Mouse (Mus musculus): ENCODE results near the gene Map2k6.

Gene Map2k6

DNA sequence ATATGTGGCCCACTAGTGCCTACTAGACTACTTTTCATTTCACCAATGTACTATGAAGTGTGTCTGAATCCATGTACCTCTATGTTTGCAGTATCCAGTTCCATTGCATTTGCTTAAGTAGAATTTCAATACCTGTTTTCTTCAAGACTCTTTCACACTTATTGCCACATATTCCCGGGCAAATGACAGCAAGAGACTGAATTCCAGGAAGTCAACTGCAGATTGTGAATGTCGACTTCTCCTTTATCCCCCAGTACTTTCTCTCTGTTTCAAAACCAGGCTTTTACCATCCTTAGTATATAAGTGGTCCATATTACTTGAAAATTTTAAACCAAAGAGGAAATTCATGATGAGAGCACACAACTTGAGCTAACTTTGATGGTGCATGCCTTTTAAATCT, 4.7 kb downstream of the Map2k6 start:
- DNase-seq (ENCODE audit: low read depth, low spot score): no peak

DNA sequence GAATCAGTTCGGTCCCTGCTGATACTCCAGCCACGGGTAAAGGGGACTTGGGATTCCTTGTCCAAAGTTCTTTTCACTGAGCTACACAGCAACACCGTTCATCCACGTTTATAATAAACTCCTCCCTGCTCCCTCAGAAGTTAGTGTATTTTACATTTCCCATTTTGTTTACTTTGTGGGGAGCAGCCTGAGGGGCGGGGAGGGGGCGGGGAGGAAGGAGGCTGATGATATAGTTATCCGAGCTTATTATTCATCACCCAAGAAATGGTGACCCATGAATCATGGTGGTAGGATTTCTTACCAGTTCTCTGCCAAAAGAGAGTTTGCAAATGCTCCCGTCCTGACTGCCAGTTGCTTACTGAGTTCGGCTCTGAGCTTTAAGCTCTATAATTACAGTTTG, 6.7 kb downstream of the Map2k6 start:
- DNase-seq (ENCODE audit: low read depth, low spot score): no peak

DNA sequence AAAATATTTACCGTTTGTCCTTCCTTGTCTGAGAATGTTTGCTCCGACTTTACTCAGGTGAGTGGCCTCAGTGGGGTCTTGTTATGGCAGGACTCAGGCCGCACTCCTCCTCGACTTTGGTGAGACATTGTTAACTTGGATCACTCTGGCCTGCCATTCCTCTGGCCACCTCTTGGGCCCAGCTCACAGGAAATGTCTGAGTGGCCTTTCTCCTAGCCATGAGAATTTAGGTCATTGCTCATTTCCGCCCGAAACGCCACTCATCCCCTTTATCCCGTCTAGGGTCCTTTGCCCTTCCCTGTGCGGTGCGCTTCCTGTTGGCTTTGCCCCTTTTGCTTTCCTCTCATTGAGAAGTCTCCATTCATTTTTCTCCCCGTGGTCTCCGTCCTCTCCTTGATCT, 10.2 kb downstream of the Map2k6 start:
- DNase-seq (ENCODE audit: low read depth, low spot score): no peak

DNA sequence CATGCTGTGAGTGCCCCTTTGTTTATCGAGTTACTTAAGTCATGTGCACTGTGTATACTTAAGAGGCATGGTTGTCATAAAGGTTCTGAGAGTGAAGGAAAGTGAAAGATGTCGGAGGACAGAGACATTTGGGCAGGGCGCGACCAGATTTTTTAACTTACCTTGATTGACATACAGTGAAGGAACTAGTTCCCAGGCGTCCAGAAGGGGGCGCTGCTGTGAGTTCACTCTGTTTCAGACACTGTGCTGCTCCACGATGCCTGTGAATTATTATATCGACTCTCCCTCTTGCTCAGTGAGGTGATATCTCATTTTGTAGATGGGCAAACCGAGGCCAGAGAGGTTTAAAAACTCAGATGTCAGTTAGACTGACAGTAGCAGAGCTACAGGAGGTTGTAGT, 10.9 kb downstream of the Map2k6 start:
- DNase-seq (ENCODE audit: low read depth, low spot score): no peak

DNA sequence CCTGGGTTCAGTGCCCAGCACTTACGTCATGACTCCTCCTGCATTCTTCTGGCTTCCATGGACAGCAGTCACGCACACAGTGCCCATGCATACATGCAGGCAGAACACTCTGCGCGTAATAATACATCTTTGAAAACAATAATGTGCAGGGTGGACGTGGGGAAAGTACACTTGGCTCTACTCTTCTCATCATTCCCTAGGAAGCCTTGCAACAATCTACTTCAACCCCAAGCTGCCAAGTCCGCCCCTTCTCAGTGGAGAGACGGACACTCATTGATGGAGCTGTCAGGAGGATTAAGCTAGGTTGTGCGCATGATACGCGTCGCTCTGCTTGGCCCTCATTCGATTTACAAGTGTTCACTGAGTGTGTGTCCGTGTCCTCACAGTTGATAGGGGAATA, 12.7 kb downstream of the Map2k6 start:
- no peak for DNase-seq (ENCODE audit: low read depth, low spot score)

DNA sequence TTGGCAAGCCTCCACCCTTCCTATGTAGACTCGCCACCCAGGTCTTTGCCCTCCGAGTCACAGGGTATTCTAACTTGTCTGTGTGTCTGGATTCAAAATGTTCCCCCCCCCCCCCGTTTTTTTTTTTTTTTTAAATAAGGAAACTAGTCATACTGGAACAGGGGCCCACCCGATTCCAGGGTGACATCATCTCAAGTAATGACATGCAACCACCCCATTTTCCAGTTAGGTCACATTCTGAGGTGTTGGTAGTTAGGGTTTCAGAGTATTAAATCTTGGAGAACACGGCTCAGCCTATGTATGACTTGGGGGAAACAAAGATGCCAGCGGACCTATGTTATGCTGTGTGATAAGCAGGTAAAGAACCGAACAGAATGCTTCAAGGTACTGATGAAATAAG, 15.3 kb downstream of the Map2k6 start:
- DNase-seq (ENCODE audit: low read depth, low spot score): no peak

DNA sequence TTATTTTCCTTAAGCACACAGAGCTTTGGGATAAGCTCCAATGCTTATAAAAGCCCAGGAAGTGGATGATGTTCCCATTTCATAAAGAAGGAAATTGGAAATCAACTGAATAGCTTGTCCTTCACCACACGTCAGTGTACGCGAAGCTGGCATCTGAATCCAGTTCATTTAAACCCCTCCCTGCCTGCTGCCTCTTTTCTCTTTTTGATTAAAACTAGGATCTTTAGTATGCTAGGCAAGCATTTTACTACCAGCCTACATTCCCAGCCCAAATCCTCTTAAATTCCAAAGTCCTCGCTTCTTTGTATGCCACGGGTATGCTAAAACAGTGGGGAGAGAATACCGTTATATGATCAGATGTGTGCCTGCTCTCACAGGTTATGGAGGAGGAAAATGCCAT, 17.8 kb downstream of the Map2k6 start:
- no peak for DNase-seq (ENCODE audit: low read depth, low spot score)

DNA sequence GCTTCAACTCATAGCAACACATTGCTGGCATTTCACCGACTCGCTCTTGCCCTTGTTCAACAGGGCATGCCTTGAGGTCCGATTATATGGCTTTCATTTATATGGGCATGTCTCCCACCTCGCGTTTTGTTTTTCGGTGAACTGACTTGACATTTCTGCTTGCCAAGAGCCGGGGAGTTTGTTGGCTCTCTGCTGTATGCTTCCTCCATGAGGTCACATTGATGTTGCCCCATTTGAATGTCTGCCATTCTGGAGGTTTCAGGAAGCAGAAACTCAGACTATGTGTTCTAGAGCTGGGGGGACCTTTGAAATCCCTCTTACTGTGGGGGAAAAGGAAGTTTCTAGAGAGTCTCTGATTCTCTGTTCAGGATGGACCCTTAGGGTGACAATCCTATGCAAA, 21.5 kb downstream of the Map2k6 start:
- DNase-seq (ENCODE audit: low read depth, low spot score): no peak

DNA sequence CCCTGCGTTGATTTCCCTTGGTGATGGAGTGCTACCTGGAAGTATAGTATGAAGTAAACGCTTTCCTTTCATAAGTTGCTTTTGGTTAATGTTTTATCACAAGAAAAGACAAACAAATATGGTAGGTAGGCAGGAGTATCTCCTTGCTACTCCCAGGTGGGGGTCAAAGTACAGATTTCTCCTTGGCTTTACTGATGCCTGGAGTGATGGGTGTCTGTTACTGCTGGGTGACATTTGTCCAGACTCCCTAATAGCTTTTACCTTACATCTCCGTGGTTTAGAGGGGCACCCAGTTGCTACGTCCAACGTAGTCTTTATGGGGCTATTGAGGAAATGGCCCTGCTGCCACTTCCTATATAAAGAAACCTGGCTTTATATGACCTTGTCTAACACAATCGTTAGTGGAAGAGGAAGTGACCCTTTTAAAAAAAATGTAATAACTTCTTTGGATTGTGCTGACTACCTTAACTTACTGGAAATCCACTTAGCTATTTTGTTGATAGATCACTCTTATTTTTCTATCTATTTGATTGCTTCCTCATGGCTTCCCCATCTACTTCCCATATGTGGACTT, 27.7 kb downstream of the Map2k6 start:
- no peak for DNase-seq (ENCODE audit: low read depth, low spot score)

DNA sequence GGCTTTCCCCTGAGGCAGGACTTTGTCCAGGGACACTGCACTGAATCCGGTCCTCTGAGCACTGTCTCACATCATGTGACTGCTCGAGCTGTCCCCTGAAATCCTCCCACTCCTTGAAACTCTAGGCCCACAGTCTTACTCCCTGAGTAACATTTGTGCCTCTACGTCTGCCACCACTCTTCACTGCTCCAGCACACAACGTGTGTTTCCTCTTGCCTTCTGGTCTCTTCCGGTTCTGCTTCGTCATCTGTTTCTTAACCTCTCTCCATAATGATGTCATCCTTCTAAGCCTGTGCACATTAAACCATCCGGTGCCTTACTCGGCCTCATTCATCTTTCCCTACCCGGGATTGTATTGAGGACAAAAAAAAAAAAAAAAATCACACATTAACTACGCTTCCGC, 28.2 kb downstream of the Map2k6 start:
- DNase-seq (ENCODE audit: low read depth, low spot score): no peak

DNA sequence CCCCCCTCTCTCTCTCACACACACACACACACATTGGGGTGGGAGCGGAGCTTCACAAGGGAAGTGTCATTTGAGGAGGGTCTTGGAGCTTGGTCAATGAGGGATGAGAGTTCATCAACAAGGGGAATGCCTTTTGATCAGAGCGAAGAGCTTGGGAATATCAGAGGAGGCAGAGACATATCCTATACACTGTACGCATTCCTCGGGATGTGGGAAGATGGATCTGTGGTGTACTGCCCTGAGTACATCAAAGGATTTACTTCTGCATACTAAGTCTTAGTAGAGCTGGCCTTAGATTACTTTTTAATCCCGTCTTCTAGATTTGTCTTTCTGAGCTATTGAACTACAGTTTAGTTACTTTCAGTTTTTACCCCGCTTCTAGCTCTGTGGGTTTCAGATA, 30.1 kb downstream of the Map2k6 start:
- no peak for DNase-seq (ENCODE audit: low read depth, low spot score)

DNA sequence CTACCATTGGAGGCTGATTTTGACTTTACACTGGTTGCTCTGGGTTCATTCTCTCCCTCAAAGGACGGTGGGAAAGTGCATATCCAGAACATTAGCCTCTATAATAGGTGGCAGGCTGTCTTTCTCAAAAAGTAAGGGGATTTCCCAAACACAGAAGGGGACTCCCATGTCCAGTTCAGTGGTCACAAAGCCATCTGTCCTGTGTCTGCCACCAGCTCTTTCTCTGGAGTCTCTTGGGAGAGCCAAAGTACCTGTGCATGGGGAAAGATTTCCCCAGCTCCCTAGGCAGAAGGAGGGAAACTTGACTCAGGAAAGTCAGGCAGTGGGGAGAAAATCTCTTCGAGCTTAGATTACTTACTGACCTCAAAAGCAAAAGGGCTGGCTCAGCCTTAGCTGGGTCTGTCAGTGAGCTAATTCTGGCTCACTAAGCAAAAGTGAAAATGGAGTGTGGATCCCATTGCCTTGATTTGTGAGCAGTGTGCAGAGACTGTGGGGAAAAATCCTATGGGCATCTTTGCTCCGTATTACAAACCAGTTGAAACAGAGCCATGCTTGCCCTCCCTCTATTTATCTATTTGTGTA, 31.0 kb downstream of the Map2k6 start:
- no peak for DNase-seq (ENCODE audit: low read depth, low spot score)

DNA sequence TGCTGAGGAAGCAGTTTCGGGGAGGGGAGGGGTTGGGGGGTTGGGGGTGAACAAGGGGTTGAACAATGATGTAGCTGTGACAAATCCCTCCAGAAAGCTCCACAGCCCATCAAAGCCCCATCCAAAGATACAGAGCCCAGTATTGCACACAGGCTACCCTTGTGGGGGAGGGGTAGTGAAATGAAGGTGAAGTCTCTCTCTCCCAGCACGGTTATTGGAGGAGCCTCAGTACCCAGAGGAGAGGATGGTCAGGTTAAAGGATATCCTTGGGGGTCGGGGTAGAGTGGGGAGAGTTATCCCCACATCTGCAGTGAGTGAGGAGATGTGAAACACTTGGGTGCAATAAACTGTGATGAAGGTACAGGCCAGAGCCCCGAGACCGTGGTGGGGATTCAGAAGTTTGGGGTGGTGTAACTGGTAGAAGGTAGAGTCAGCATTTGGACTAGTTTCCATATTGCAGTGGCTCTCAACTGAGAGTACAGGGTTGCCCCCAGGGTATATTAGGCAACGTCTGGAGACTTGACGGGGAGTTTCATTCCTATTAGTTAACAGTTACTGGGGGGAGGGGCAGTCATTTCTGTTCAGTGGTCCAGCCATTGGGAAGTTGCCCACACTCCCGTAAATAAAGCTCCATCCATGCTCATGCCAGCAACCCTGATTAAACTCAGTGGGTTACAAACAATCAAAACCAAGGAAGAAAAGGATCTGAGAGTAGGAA, 37.1 kb downstream of the Map2k6 start:
- no peak for DNase-seq (ENCODE audit: low read depth, low spot score)

DNA sequence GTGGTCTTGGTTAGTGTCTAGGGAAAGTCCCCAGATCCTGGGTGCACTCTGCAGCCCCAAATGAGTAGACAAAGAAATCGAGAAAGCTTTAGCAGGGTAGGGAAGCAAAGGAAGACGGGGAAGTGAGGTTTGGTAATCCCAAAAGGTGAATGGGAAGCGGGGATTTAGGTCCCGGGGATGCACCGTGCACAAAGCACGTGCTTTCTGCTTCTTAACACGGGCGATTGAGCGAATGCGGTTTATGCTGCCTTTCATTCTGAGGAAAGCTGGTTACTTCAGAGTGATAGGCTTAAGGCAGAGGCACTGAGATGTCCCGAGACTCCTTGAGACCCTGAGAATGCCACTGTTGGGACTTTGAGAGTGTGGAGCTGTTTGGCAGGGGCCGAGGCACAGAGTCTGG, 38.1 kb downstream of the Map2k6 start:
- DNase-seq (ENCODE audit: low read depth, low spot score): no peak

DNA sequence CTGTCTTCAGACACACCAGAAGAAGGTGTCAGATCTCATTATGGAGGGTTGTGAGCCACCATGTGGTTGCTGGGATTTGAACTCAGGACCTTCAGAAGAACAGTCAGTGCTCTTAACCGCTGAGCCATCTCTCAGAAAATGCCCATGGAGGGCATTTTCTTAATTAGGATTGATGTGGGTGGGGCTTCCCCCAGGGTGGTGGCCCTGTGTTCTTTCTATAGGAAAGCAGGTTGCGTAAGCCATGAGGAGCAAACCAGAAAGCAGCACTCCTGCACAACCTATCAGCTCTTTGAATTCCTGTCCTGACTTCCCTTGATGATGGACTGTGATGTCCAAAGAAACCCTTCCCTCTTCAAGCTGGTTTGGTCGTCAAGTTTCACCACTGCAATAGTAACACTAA, 39.2 kb downstream of the Map2k6 start:
- DNase-seq (ENCODE audit: low read depth, low spot score): no peak

DNA sequence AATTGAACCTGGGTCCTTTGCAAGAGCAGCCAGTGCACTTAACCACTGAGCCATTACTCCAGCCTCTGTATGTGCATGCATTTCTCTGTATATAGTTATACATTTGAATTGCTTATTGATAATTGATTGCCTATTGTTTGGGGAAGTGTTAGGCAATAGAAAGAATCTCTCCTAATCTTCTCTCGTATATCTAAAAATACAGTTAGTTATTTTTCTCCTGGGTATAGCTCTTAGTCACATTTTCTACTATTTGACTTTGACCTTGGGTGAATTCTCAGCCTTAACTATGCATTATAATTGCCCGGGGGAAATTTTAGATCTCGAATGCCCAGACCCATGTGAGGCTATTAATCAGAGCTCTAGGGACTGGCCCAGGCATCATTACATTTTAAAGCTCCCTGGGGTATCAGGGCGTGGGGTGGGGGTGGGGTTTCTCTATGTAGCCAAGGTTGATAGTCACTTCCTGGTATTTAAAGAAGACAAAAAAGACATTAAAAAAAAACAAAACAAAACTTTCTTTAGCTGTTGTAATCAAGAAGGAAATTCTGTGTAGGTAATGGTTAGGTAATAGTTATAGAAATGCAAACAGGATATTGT, 39.9 kb downstream of the Map2k6 start:
- DNase-seq (ENCODE audit: low read depth, low spot score): no peak

DNA sequence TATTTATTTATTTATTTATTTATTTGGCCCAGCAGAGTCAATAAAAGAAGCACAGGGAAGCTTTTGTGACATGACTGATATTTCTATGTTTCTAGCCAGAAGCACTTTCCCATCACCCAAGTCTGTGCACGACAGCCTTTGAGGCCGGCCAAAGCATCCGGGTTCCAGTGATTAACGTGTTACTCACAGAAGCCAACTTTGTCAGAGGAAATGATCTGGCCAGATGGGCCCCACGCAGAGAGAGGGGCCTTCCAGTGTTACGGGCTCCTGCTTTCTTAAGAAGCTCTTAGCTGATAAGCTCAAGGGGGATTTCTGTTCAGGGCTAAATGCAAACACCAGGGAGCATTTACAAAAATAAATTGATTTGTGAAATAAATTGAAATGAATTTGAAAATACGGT, 40.4 kb downstream of the Map2k6 start:
- no peak for DNase-seq (ENCODE audit: low read depth, low spot score)

DNA sequence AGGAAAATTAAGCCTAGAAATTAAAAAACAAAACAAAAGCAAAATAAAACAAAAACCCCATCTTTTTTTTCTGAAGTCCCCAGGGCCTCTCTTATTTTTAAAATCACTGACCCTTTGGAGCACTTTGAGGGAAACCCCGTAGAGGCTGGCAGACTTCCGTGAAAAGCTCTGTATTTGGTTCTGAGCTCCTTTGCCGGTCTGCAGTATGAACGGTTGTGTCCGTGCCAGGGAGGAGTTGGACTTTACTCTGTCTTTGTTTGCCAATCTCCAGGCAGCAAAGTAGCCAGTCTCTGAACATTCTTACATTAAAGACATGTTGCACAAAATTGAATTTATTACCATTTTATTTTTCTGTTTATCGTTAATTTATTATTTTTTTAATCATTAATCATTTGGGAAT, 45.7 kb downstream of the Map2k6 start:
- no peak for DNase-seq (ENCODE audit: low read depth, low spot score)

DNA sequence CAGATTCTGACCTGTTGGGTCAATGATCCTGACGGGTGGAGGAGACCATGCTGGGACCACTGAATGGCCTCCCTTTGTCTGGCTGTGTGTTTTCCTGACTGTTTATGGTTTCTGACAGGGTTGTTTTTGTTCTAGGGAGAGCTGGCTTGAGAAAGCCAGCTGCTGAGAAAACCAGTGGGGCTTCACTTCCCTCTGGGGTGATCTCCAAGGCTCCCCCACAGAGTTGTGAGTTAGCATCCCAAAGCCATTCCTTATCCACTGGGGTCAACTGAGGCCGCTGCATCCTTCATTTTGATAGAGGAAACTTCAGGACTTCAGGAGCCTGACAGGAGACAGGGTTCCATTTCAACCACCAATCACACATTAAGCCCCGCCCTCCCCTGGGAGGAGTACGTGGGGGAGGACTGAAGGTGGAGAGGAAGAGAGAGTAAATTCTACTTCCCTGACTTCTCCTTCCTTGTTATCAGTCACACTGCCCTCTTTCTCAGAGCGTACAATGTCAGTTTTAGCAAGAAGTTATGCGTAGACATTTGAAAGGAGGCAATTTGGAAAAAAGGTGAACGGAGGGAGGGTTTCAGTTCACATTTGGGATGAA, 49.3 kb downstream of the Map2k6 start:
- DNase-seq (ENCODE audit: low read depth, low spot score): no peak

DNA sequence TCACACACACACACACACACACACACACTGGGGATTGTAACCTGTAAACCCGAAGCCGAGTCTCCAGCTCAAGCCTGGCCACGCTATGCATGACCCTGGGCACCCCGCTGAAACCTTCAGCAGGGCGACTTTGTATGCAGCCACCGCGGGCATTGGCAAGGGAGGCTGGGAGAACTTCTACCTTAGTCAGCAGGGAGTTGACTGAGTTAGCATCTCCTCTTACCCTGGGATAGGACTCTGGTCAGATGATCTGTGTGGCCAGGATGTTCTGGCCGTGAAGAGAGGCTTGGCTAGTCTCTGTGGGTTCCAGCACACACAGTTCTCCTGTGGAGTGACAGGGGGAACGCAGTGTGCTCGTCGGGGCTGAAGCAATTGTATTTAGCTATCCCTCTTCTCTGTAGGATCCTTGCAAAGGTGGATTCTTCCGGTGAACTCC, 49.8 kb downstream of the Map2k6 start:
- DNase-seq (ENCODE audit: low read depth, low spot score): no peak

DNA sequence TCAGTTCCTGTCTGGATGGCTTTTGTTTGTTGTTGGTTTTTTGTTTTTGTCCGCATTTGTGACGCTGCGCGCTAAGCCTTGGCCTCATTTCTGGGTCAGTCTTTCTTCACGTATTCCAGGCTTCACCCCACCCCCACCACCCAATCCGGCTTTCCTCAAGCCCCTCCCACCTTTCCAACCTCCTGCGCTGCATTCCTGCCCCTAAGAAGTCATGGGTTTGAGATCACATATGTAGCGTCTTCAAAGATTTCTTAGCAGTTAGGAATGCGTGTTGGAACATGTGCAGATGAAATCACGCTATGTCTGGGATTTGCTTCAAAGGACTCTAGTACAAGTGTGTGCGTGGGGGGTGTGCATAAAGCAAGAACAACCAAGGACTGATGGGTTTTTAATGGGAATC, 50.3 kb downstream of the Map2k6 start:
- no peak for DNase-seq (ENCODE audit: low read depth, low spot score)

DNA sequence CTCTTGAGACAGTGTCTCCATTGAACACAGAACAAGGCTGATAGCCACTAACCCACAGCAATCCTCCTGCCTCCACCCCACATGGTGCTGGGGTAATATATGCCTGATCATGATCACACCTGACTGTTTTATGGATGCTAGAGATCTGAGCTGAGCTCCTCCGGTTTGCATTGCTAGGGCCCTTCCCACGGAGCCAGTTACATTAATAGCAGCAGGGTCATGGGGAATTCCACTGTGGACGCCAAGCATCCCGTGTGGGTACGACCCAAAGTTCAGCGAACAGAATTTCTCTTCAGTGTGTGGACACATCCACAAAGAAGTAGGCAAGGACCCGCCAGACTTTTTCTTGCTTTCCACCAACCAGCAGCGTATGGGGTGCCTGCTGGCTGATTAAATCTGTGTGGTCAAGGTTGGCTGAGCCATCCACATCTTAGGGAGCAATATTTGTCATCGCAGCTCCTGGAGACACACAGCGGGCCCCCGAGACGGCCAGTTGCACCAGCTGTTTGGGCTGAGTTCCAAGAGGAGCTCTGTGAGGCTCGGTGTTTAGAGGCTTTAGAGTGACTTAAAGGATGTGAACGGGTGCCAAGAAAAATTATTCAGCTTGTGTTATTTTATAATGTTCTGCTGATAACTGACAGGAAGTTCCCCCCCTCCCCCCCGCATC, 51.3 kb downstream of the Map2k6 start:
- no peak for DNase-seq (ENCODE audit: low read depth, low spot score)

All from telencephalon, adult 2 months (tissue).